Mouse (Mus musculus): ENCODE results near the gene Mrrf. TPM values are rescaled to one million over a fixed set of nuclear protein-coding genes. Genes with fewer than 3 reads are reported as not detected.
A peak's percentile ranks its signal among the peaks of the same experiment; 100 is the strongest.

Mrrf gene
- polyA plus RNA-seq, 1 experiment from 2014 or later, result 35.1 TPM

DNA sequence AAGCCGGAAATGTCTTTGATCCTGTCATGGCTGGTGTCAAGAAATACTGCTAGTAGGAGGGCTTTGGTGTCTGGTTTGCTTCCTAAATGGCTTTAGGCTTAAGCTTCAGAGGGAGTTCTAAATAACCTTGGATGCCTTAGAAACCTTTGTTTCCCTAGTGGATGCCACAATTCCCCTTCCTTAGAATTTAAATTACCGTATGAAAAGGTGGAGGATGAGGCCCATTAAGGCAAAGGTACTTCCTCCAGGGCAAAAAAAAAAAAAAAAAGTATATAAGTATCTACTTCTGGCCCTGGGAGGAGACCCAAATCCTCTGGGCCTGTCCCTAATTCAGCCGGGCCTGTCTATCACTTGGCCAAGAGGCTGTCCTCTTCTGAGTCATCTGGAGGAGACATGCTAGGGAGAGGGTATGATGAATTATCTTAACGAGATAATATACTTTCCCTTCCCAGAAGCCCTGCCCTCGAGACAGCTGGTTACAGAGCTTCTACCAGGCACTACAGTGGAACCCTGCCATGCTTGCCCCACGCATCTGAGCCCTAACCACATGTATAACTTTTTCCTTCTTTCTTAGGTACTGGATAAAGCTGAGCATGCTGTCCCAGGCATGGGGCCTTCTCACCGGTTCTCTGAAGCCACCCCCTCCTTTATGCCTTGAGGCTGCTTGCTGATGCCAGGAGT lies 86.1 kb downstream of the Mrrf start:
- whole genome bisulfite sequencing, result 56% methylated on average over 7 of the region's 7 CpGs
- H3K27me3 ChIP-seq (replicated peaks; ENCODE audit: control insufficient read depth, insufficient read depth, low read length), result no peaks in the 10 kb centered on the region
- no peaks in the 10 kb centered on the region for H3K9me3 ChIP-seq (ENCODE audit: control insufficient read depth, low read length)
- H3K4me2 ChIP-seq (ENCODE audit: low read depth, low read length), result no peak overlapping the region
- DNase-seq (ENCODE audit: low spot score), result no peak
- no peak overlapping the region for H3K9ac ChIP-seq (ENCODE audit: low read depth, low read length)
- no peak for ATAC-seq (ENCODE audit: low read depth)
- H3K4me1 ChIP-seq (ENCODE audit: control insufficient read depth, insufficient read depth, low read length), result peaks cover 7% of the 10 kb centered on the region; the same call in 1 of the 2 replicates
- H3K27ac ChIP-seq (replicated peaks; ENCODE audit: low read depth, low read length), result no peak overlapping the region
- H3K4me3 ChIP-seq (ENCODE audit: low read depth, low read length), result no peak overlapping the region
- no peaks in the 10 kb centered on the region for H3K36me3 ChIP-seq (ENCODE audit: control insufficient read depth, insufficient read depth, low read length)

DNA sequence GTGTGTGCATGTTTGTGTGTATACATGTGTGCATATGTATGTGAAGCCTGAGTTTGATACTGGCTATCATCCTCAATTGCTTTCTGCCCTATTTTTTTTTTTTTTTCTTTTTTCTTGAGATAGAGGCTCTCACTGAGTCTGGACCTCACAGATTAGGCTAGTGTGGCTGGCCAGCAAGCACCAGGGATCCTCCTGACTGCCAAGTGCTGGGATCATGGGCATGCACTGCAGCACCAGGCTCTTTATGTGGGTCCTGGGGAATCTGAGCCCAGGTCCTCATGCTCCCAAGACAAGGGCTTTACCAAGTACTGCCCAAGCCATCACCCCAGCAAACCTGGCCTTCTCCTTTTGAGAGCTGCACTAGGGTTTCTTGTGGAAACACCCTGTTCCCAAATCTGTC lies 87.2 kb downstream of the Mrrf start:
- no peak for ATAC-seq (ENCODE audit: low read depth)
- H3K36me3 ChIP-seq (ENCODE audit: control insufficient read depth, insufficient read depth, low read length), result no peaks in the 10 kb centered on the region

DNA sequence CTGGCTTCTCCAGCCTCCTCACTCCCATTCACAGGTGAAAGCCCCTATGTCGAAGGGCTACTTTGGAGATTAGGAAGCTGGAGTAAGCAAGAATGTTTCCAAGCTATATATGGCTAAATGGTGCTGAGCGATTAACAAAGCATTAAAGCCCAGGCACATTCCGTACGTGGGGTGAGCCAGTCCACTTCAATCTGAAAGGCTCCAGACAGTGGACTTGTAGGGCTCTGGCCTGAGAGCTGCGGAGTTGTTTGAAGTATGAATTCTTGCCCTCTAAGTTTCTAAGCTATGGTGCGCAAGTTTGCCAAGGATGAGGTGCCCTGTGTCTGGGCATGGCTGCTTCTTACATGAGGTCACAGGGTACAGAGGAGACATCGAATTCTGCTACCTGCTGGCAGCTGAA lies 88.0 kb downstream of the Mrrf start:
- DNase-seq (ENCODE audit: low spot score) (no peak), ATAC-seq (ENCODE audit: low read depth) (no peak)
- H3K4me2 ChIP-seq (ENCODE audit: low read depth, low read length), result no peak overlapping the region
- H3K27me3 ChIP-seq (replicated peaks; ENCODE audit: control insufficient read depth, insufficient read depth, low read length), result no peaks in the 10 kb centered on the region
- H3K4me3 ChIP-seq (ENCODE audit: low read depth, low read length), result no peak overlapping the region
- 86% methylated on average over 7 of the region's 7 CpGs for WGBS
- no peaks in the 10 kb centered on the region for H3K9me3 ChIP-seq (ENCODE audit: control insufficient read depth, low read length)
- no peaks in the 10 kb centered on the region for H3K4me1 ChIP-seq (ENCODE audit: control insufficient read depth, insufficient read depth, low read length)
- no peak overlapping the region for H3K9ac ChIP-seq (ENCODE audit: low read depth, low read length)
- no peak overlapping the region for H3K27ac ChIP-seq (replicated peaks; ENCODE audit: low read depth, low read length)
- no peaks in the 10 kb centered on the region for H3K36me3 ChIP-seq (ENCODE audit: control insufficient read depth, insufficient read depth, low read length)

More for the DNA sequence above, 87.2 kb downstream of the Mrrf start:
- Histone ChIP-seq H3K27ac (replicated peaks; ENCODE audit: low read depth, low read length) (no peak overlapping the region), H3K4me2 (ENCODE audit: low read depth, low read length) (no peak overlapping the region), H3K4me3 (ENCODE audit: low read depth, low read length) (no peak overlapping the region), H3K9ac (ENCODE audit: low read depth, low read length) (no peak overlapping the region), H3K27me3 (replicated peaks; ENCODE audit: control insufficient read depth, insufficient read depth, low read length) (no peaks in the 10 kb centered on the region), H3K4me1 (ENCODE audit: control insufficient read depth, insufficient read depth, low read length) (no peaks in the 10 kb centered on the region), H3K9me3 (ENCODE audit: control insufficient read depth, low read length) (no peaks in the 10 kb centered on the region)
- DNase-seq (ENCODE audit: low spot score), result no peak

DNA sequence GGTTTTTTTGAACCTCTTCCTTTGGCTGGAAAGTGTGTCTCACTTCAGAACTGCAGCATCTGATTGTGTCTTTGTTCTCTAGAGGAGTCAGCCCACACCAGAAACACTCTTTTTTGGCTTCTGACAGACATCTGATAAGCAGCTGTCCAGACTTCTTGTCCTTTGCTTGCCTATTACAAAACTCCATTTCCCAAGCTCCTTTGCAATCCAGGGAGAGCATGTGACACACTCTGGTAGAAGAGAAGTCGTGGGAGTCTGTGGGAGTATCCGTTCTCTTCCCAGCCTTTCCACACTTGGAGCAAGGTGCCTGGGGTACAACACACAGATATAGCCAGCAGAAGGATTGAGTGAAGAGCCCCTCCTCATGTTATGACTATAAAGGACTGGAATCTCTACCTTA lies 88.4 kb downstream of the Mrrf start:
- DNase-seq (ENCODE audit: low spot score) (no peak), ATAC-seq (ENCODE audit: low read depth) (no peak)
- WGBS, result 24% methylated on average over 2 of the region's 2 CpGs
- no peaks in the 10 kb centered on the region for H3K9me3 ChIP-seq (ENCODE audit: control insufficient read depth, low read length)
- H3K36me3 ChIP-seq (ENCODE audit: control insufficient read depth, insufficient read depth, low read length), result no peaks in the 10 kb centered on the region
- H3K4me1 ChIP-seq (ENCODE audit: control insufficient read depth, insufficient read depth, low read length), result no peaks in the 10 kb centered on the region
- H3K9ac ChIP-seq (ENCODE audit: low read depth, low read length), result no peak overlapping the region
- H3K4me3 ChIP-seq (ENCODE audit: low read depth, low read length), result no peak overlapping the region
- no peak overlapping the region for H3K4me2 ChIP-seq (ENCODE audit: low read depth, low read length)
- no peak overlapping the region for H3K27ac ChIP-seq (replicated peaks; ENCODE audit: low read depth, low read length)
- no peaks in the 10 kb centered on the region for H3K27me3 ChIP-seq (replicated peaks; ENCODE audit: control insufficient read depth, insufficient read depth, low read length)

DNA sequence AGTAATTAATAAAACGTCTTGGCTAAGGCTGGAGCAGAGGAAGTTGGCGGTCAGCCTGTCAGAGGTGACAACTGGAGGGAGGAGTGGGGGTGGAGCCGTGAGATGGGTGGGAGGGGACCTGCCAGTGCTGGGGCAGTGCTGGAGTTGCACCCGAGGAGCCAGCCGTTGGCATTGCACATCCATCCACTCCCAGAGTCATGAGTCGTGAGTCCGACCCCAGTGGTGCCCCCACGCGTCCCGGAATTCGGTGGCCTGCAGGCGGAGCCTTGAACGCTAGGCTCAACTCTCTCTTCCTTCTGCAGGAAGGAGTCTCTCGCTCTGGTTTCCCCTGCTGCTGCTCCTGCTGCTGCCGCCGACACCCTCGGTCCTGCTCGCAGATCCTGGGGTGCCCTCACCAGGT lies 94.2 kb downstream of the Mrrf start, which contains the start of gene Ptgs1:
TSS of gene Ptgs1 (plus strand) at position 61 of the 400 bp plus-strand sequence.
- DNase-seq (ENCODE audit: low spot score), result peak; percentile 33
- 1% methylated on average over 17 of the region's 18 CpGs for WGBS

DNA sequence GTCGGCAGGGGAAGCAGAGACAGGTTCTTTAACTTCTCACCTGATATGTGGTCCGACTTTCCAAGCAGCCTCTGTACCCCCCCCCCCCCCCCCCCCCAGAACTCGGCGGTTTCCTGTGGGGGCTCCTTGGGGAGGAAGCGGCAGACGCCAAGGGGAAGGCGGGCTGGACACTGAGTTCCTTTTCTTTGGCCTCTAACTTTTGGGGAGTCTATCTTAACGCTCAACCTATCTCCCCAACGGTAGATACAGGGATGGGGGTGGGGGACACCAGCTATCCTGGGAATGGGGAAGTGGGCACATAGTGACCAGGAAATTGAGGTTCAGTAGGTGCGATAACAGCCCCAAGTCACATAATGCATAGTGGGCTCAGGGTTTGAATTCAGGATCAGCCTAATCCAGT lies 94.8 kb downstream of the Mrrf start:
- ATAC-seq (ENCODE audit: low read depth) (no peak), DNase-seq (ENCODE audit: low spot score) (no peak)
- peak overlapping the region; percentile 53 for H3K4me3 ChIP-seq (ENCODE audit: low read depth, low read length)
- 26% methylated on average over 8 of the region's 10 CpGs for WGBS
- H3K27ac ChIP-seq (replicated peaks; ENCODE audit: low read depth, low read length), result no peak overlapping the region
- no peaks in the 10 kb centered on the region for H3K9me3 ChIP-seq (ENCODE audit: control insufficient read depth, low read length)
- no peaks in the 10 kb centered on the region for H3K27me3 ChIP-seq (replicated peaks; ENCODE audit: control insufficient read depth, insufficient read depth, low read length)
- no peaks in the 10 kb centered on the region for H3K36me3 ChIP-seq (ENCODE audit: control insufficient read depth, insufficient read depth, low read length)
- H3K4me1 ChIP-seq (ENCODE audit: control insufficient read depth, insufficient read depth, low read length), result peaks cover 9% of the 10 kb centered on the region; the same call in 1 of the 2 replicates
- H3K9ac ChIP-seq (ENCODE audit: low read depth, low read length), result peak overlapping the region; percentile 69
- H3K4me2 ChIP-seq (ENCODE audit: low read depth, low read length), result peak overlapping the region; percentile 88

More for the DNA sequence above, 94.2 kb downstream of the Mrrf start, which contains the start of gene Ptgs1:
- no peaks in the 10 kb centered on the region for H3K9me3 ChIP-seq (ENCODE audit: control insufficient read depth, low read length)
- H3K27ac ChIP-seq (replicated peaks; ENCODE audit: low read depth, low read length), result no peak within 1 kb of the TSS
- ATAC-seq (ENCODE audit: low read depth), result peak; percentile 75
- H3K36me3 ChIP-seq (ENCODE audit: control insufficient read depth, insufficient read depth, low read length), result no peaks in the 10 kb centered on the region
- peak within 1 kb of the TSS; percentile 88 for H3K4me2 ChIP-seq (ENCODE audit: low read depth, low read length)
- H3K4me1 ChIP-seq (ENCODE audit: control insufficient read depth, insufficient read depth, low read length), result peaks cover 9% of the 10 kb centered on the region; the same call in 1 of the 2 replicates
- no peaks in the 10 kb centered on the region for H3K27me3 ChIP-seq (replicated peaks; ENCODE audit: control insufficient read depth, insufficient read depth, low read length)
- peak within 1 kb of the TSS; percentile 69 for H3K9ac ChIP-seq (ENCODE audit: low read depth, low read length)
- peak within 1 kb of the TSS; percentile 53 for H3K4me3 ChIP-seq (ENCODE audit: low read depth, low read length)

DNA sequence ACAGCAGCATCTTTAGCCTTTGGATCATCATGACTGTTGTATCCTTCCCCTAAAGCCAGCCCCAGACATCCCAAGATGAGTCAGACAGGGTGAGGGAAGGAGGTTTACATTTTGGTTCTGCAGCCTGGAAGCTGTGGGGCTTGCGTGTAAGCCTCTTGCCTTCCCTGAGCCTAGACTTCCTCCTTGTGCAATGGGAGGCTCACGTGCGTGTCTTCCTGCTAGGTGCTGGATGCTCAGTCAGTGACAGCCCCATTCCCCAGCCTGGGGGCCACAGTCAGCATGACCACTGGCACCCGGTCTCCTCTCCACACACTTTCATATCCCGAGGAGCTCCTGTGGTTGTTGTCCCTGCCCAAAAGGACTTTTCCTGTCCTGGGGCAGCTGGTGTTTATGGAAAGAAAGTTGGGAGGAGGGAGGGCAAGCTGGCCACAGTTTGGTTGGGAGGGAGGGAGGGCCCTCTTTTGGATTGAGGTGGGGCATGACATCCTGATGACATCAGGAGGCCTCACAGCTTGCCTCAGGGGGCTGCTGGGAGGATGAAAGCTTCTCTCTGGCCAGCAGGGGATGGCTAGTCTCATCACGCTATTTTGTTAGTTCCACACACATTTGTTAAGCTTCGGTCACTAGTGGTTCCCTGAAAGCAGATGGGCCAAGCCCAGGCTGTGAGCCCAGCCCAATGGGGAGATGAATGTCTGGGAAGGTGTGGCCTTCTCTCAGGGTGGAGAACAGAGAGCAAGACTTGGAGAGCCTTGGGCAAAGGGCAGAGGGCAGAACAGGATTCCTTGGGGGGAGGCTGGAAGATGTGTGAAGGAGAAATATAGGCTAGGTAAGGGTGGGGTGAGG lies 98.6 kb downstream of the Mrrf start:
- Histone ChIP-seq H3K36me3 (ENCODE audit: control insufficient read depth, insufficient read depth, low read length) (no peaks in the 10 kb centered on the region), H3K27me3 (replicated peaks; ENCODE audit: control insufficient read depth, insufficient read depth, low read length) (no peaks in the 10 kb centered on the region), H3K9ac (ENCODE audit: low read depth, low read length) (no peak overlapping the region), H3K9me3 (ENCODE audit: control insufficient read depth, low read length) (no peaks in the 10 kb centered on the region), H3K4me3 (ENCODE audit: low read depth, low read length) (no peak overlapping the region), H3K4me2 (ENCODE audit: low read depth, low read length) (no peak overlapping the region), H3K27ac (replicated peaks; ENCODE audit: low read depth, low read length) (no peak overlapping the region), H3K4me1 (ENCODE audit: control insufficient read depth, insufficient read depth, low read length) (peaks cover 9% of the 10 kb centered on the region; the same call in 1 of the 2 replicates)
- DNase-seq (ENCODE audit: low spot score), result no peak
- WGBS, result 48% methylated on average over 7 of the region's 7 CpGs
- ATAC-seq (ENCODE audit: low read depth), result no peak

DNA sequence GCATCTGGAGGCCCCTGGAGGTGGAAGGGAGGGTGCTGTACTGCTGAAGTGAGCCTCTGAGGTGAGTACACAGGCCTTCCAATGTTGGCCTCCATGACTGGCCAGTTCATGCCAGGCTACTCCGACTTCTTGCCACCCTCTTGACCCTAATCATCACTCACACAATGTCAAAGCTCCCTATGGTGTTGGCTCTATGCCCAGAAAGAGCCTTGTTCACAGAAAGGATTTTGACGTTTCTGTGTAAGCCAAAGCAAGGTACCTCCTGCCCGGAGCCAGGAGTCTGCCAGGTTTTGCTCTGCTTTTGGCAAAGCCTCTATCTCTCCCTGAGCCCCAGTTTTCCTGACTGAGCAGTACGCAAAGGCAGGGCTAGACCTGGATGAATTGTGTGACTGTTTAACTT lies 99.7 kb downstream of the Mrrf start:
- 0 out of 2 replicates have a peak, but pooled peaks have one; percentile 26 for ATAC-seq (ENCODE audit: low read depth)
- Histone ChIP-seq H3K27ac (replicated peaks; ENCODE audit: low read depth, low read length) (no peak overlapping the region), H3K9ac (ENCODE audit: low read depth, low read length) (no peak overlapping the region), H3K27me3 (replicated peaks; ENCODE audit: control insufficient read depth, insufficient read depth, low read length) (no peaks in the 10 kb centered on the region), H3K4me1 (ENCODE audit: control insufficient read depth, insufficient read depth, low read length) (peaks cover 5% of the 10 kb centered on the region; the same call in 1 of the 2 replicates), H3K4me2 (ENCODE audit: low read depth, low read length) (no peak overlapping the region), H3K4me3 (ENCODE audit: low read depth, low read length) (no peak overlapping the region), H3K9me3 (ENCODE audit: control insufficient read depth, low read length) (no peaks in the 10 kb centered on the region), H3K36me3 (ENCODE audit: control insufficient read depth, insufficient read depth, low read length) (no peaks in the 10 kb centered on the region)
- DNase-seq (ENCODE audit: low spot score), result peak; percentile 65
- 34% methylated on average over 4 of the region's 4 CpGs for WGBS
